Mouse (Mus musculus): ENCODE data around the gene Tex13c3. TPM values are rescaled to one million over a fixed set of nuclear protein-coding genes. Genes with fewer than 3 reads are reported as not detected.
"Not testable (repeated sequence)": the region's sequence is repeated elsewhere in the genome, so short reads cannot be mapped to it uniquely, and the experiment has no call there.

Gene Tex13c3
- not detected in 2 replicates for polyA plus RNA-seq (2015; fragmentation: Nextera tagmentation; extraction: Ambion mirVana)

GRCm38 (mm10) chrX:19481219-19481618 is at the start of gene Tex13c3:
TSS of gene Tex13c3 (minus strand) at chrX:19481319.
- not testable (repeated sequence) for H3K4me2 ChIP-seq (replicated peaks; ENCODE audit: low read depth, low read length); H3K4me3 ChIP-seq (ENCODE audit: low read length); H3K9me3 ChIP-seq (ENCODE audit: low read length); H3K27ac ChIP-seq (ENCODE audit: low read length); H3K36me3 ChIP-seq (ENCODE audit: insufficient read depth, low read length); ATAC-seq (ENCODE audit: low FRiP score, low TSS enrichment); H3K4me1 ChIP-seq (ENCODE audit: insufficient read depth, low read length); H3K27me3 ChIP-seq (ENCODE audit: insufficient read depth, low read length); H3K9ac ChIP-seq (replicated peaks; ENCODE audit: low read length)
- 92% methylated on average over 5 of the region's 5 CpGs for WGBS

GRCm38 (mm10) chrX:19489731-19490130 is 8.6 kb upstream of the Tex13c3 start:
- peak; percentile 83 for ATAC-seq (ENCODE audit: low FRiP score, low TSS enrichment)
- H3K36me3 ChIP-seq (ENCODE audit: insufficient read depth, low read length) = no peaks in the 10 kb centered on the region
- H3K27ac ChIP-seq (ENCODE audit: low read length) = no peak overlapping the region
- no peaks in the 10 kb centered on the region for H3K27me3 ChIP-seq (ENCODE audit: insufficient read depth, low read length)
- H3K9me3 ChIP-seq (ENCODE audit: low read length) = no peaks in the 10 kb centered on the region
- no peak overlapping the region for H3K9ac ChIP-seq (replicated peaks; ENCODE audit: low read length)
- 88% methylated on average over 4 of the region's 4 CpGs for WGBS
- H3K4me3 ChIP-seq (ENCODE audit: low read length) = no peak overlapping the region
- no peaks in the 10 kb centered on the region for H3K4me1 ChIP-seq (ENCODE audit: insufficient read depth, low read length)
- no peak overlapping the region for H3K4me2 ChIP-seq (replicated peaks; ENCODE audit: low read depth, low read length)

Measured in kidney, embryonic 16.5 days (tissue).